In genomic region chr6:38736240-38736639, GRCm38 (mm10) we compare ENCODE assay signal across 8 mouse cellular contexts.
DNase-seq lines count a peak whose midpoint lies in the region; TF ChIP-seq lines count a peak whose summit lies in the region.

No protein-coding gene starts in this region.

- H3K4me3 ChIP-seq in gastrocnemius, adult 2 months, result no peak overlapping the region

- DNase-seq in ZHBTc4 (ENCODE audit: low read depth, low spot score), result peak; percentile 75
- peak; percentile 61 to 80 for DNase-seq in cerebellum, postnatal 4 days (ENCODE audit: low spot score in 2 of 2)
- peak; percentile 85 for DNase-seq in gastrocnemius, adult 2 months
- DNase-seq in hindlimb bud, embryonic 11.5 days (ENCODE audit: extremely low spot score, low read depth, low spot score), result peak; percentile 39
- peak; percentile 84 to 85 for DNase-seq in left cerebral cortex, adult 18-20 months (ENCODE audit: low spot score in 2 of 2)
- DNase-seq in lung, postnatal 36 days, result peak; percentile 93
- DNase-seq in right cerebral cortex, adult 2 months (ENCODE audit: low spot score in 2 of 2), result peak; percentile 88
- DNase-seq in urinary bladder, postnatal 14 days (ENCODE audit: low spot score), result peak; percentile 84

- intact Hi-C loops in gastrocnemius, adult 2 months (cut with DNase I), result loop anchor here (1.0 to 2.0 kb wide), 3 partner anchors 141 to 331 kb away; no protein-coding TSS in a partner anchor

- peak; percentile 97 for TF ChIP-seq CTCF in gastrocnemius, adult 2 months (IDR thresholded peaks at IDR 0.05)

- no peak overlapping the region for H3K27ac ChIP-seq in gastrocnemius, adult 2 months

Comparison
In these comparisons a context has a peak if more than half of its experiments do, and no peak if none do; other contexts are left out.
1. DNase-seq: peak in every context shown above with its lines; median percentile 93 in lung, postnatal 36 days; 88 in right cerebral cortex, adult 2 months; 85 in gastrocnemius, adult 2 months; 84 in left cerebral cortex, adult 18-20 months; 84 in urinary bladder, postnatal 14 days; 75 in ZHBTc4; 70 in cerebellum, postnatal 4 days; 39 in hindlimb bud, embryonic 11.5 days.